Mouse (Mus musculus): ENCODE results near the gene Pcgf5.

- TF ChIP-seq POLR2A (IDR thresholded peaks at IDR 0.05; ENCODE audit: insufficient read depth, low read depth, low read length) (no peak), CTCF (IDR thresholded peaks at IDR 0.05; ENCODE audit: insufficient read depth, low read depth, low read length) (no peak)
These were observed 1.4 kb downstream of the Pcgf5 start for GRCm38 (mm10) chr19:36349487-36349955.
